Mouse (Mus musculus) monocyte, adult 59 days (primary cell): ENCODE results near the gene Trnp1. TPM values are rescaled to one million over a fixed set of nuclear protein-coding genes. Genes with fewer than 3 reads are reported as not detected.

Experiments used
- total RNA-seq, 2 experiments: library from RNA; stranded (reverse); gene quantifications; one replicate each; pipeline ENCODE4 v1.2.4; 2023

Gene Trnp1
- total RNA-seq: 1 to 10 TPM in 1 of 2 experiments, not detected in 1; 1.2 TPM

DNA sequence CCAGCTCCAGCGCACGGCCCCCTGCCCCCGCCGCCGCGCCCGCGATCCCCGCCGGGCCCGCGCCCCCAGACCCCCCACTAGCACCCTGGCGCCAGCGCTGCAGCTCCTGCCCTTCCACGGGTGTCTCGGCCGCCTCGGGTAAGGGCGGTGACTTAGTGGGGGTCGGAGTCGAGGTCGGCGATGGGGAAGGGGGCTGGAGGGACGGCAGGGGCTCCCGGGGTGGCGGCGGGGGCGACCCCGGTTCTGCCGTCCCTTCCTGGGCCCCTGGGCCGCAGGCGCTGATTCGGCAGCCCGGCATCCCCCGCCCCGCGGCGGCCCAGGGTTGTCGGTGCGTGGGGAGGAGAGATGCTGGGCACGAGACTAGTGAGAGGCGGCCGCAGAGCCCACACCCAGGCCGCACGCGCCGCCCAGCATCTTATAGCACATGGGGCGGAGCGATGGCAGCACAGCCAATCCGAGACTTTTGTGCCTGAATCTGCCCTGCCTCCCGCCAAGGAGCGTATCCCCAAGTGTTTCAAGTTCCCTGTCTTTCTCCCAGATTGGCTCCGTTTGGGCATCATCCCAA, at the start of gene Trnp1:
Gene Trnp1 (minus strand): TSS at position 391 of the 565 bp plus-strand sequence.

DNA sequence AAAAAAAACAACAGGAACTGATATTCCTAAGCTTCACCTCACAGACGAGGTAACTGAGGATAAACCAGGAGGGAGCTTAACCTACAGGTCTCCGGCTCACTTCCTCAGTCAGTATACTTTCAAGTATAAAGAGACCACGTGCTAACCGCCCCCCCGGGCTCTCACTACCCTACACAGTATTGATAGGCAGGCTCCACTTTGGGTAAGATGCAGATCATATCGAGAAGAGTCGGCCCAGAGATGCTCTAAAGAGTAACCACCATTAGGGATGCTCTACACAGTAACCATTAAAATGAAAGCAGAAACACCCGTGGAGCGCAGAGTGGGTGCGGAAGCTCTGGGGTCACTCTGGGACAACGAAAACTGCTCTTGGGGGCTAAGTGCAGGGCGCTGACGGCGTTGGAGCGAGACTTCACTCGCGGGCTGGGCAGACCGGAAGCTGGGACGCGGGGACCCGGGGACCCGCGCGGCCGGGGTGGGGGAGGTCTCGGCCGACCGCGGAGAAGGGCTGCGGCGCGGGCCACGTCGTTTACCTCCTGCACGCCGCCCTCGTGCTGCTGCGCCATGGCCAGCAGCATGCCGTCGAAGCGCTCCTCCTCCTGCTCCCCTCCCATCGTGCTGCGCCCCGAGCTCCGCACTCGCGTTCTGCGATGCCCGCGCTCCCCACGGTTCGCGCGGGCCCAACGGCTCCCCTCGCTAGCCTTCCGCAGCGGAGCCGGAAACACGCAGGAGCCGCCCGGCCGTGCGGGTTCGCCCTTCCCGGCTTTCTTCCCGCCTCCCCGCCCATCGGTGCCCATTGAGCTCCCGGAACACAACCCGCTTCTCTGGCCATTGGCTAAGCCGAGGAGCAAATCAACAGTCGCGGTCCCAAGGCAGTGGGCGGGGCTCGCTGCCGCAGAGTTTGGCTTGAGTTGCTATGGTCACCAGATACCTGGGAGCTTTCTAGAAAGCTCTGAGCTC, 47.2 kb upstream of the Trnp1 start, which contains the start of gene Nudc:
Gene Nudc (minus strand): TSS at position 725 of the 960 bp plus-strand sequence.

DNA sequence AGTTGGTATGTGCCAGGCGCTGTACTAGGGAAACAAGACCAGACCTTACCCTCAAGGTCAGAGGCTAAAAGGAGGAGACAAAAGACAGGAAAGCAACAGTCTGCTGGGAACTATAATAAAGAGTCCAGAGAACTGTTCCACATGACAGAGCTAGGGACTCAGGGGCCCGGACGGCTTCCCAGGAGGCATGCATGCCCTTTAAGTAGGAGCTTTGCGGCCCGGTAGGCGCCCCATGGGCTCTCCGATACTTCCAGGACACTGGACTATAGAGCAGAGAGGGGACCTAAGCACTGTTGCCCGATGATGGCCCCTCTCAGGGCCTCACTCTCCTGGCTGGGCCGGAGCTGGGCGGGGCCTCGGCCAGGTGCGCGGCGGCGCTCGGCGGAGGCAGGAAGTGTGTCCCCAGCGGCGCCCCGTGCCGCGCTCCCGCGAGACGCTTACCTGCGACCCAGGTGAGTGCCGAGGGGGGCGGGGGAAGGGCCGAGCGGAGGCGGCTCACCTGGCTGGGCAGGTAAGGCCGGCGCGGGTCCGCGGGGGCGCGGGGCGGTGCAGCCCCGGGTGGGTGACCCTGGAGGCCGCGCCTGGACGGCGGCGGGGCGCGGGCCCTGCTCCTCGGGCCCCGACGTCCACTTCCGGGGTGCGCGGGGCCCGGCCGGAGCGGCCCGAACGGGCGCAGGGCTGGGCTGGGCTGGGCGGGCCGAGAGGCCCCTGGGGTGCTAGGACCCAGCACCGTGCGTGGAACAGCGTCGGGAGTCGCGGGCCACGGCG, 20.4 kb upstream of the Trnp1 start, which contains the start of gene Kdf1:
Gene Kdf1 (plus strand): TSS at position 363 of the 768 bp plus-strand sequence.

DNA sequence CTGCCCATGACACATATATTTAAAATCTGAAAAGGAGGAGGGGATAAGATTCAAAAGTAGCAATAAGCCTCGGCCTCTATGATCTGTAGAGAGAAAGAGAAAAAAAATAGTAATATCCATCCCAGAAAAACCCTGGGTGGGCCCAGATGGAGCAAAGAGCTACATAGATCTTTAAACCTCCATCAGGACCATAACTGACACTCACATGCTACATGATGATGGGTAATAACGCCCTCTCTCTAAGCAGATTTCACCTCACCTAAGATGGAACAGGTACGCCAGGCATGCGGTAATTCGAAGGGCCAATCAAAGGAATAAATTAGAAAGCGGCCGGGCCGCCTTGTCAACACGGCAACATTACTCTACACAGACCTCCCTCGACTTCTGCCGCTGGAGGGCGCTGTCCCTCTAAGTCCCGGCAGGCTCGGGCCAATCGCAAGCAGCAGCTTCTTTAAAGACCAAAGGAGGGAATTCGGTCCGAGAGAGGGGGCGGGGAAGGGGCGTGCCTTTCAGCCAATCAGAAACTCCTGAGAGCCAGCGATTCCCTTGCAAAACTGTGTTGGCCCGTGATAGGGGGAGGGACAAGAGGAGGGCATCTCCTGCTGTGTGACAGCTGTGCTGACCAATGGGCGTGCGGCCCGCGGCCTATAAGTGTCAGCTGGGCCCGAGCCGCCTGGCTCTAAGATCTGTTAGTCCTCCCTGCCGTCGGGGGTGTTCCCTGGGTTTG, 18.7 kb downstream of the Trnp1 start, which contains the start of gene Tent5b:
Gene Tent5b (plus strand): TSS at position 675 of the 727 bp plus-strand sequence.

Other genes with a start within 250 kb of the Trnp1 start
- under 1 TPM; 0.67 to 0.73 TPM for gene Sytl1, start 235.4 kb downstream of the Trnp1 start, total RNA-seq
- gene Tmem222, start 220.8 kb downstream of the Trnp1 start, total RNA-seq: 10 to 100 TPM; 35.3 to 41.7 TPM
- 10 to 100 TPM; 33.2 to 36.7 TPM for gene Wdtc1, start 145.1 kb downstream of the Trnp1 start, total RNA-seq
- 10 to 100 TPM; 53.1 to 56.3 TPM for gene Slc9a1, start 128.8 kb downstream of the Trnp1 start, total RNA-seq
- gene Tent5b, start 18.4 kb downstream of the Trnp1 start, total RNA-seq: not detected
- gene Kdf1, start 20.4 kb upstream of the Trnp1 start, total RNA-seq: not detected
- gene Nudc, start 47.4 kb upstream of the Trnp1 start, total RNA-seq: 10 to 100 TPM; 63.0 to 69.3 TPM
- gene Nr0b2, start 54.8 kb upstream of the Trnp1 start, total RNA-seq: not detected
- 10 to 100 TPM; 19.1 to 30.9 TPM for gene Gpatch3, start 76.2 kb upstream of the Trnp1 start, total RNA-seq
- 10 to 100 TPM; 16.8 to 18.4 TPM for gene Gpn2, start 85.8 kb upstream of the Trnp1 start, total RNA-seq
- 1 to 10 TPM; 2.9 to 3.6 TPM for gene Sfn, start 103.6 kb upstream of the Trnp1 start, total RNA-seq
- gene Zdhhc18, start 151.6 kb upstream of the Trnp1 start, total RNA-seq: 10 to 100 TPM; 27.5 to 38.4 TPM
- gene Pigv, start 174.1 kb upstream of the Trnp1 start, total RNA-seq: 10 to 100 TPM; 23.2 to 23.5 TPM